Mouse (Mus musculus): ENCODE results near the gene Bcar1. TPM values are rescaled to one million over a fixed set of nuclear protein-coding genes. Genes with fewer than 3 reads are reported as not detected.

Bcar1 gene
- polyA plus RNA-seq, 1 experiment = 20.4 TPM

DNA sequence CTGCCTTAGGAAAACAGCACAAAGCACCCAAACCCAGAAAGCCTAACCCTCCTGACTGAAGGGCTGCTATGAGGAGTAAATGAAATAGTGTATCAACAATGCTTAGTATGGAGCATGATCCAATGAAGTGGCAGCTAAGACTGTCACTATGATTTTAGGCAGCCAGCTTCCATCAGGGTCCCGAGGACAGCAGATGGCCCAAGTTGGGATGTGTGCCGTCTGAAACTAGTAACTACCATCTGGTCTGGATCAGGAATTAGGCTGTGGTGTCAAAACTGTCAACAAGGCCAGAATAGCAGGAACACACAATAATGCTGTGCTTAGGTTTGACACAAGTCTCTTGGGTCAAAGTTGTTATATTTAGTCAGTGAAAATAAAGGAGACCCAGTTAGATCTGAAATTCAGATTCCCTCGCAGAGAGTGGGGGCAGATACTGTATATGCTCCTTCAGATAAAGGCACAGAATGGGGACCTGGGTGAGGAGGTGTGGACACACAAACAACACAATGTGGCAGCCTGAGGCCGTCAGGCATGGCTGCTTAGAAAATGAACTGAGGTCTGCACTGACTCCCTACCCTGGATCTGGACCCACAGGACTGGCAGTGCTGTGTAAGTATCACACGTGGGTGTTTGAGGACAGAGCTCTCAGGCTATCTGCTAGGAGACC lies 27.5 kb upstream of the Bcar1 start:
- TF ChIP-seq POLR2A (IDR thresholded peaks at IDR 0.05; ENCODE audit: low read depth, low read length) = no peak
- TF ChIP-seq CTCF (IDR thresholded peaks at IDR 0.05; ENCODE audit: extremely low read depth, insufficient read depth, insufficient read length, insufficient replicate concordance) = no peak
- Histone ChIP-seq H3K36me3 (ENCODE audit: control insufficient read depth, insufficient read depth, low read length) (peaks cover 6% of the 10 kb centered on the region), H3K4me1 (ENCODE audit: control insufficient read depth, insufficient read depth, insufficient read length) (no peaks in the 10 kb centered on the region), H3K27me3 (ENCODE audit: control insufficient read depth, insufficient read depth, low read length) (no peaks in the 10 kb centered on the region), H3K4me3 (ENCODE audit: extremely low read depth, insufficient read depth, insufficient read length) (no peak overlapping the region), H3K27ac (ENCODE audit: insufficient read depth, low read length) (no peak overlapping the region)
- DNase-seq (ENCODE audit: low read depth in 1 of 2, low spot score in 2 of 2) = no peak
- WGBS = 88% methylated on average over 5 of the region's 5 CpGs

DNA sequence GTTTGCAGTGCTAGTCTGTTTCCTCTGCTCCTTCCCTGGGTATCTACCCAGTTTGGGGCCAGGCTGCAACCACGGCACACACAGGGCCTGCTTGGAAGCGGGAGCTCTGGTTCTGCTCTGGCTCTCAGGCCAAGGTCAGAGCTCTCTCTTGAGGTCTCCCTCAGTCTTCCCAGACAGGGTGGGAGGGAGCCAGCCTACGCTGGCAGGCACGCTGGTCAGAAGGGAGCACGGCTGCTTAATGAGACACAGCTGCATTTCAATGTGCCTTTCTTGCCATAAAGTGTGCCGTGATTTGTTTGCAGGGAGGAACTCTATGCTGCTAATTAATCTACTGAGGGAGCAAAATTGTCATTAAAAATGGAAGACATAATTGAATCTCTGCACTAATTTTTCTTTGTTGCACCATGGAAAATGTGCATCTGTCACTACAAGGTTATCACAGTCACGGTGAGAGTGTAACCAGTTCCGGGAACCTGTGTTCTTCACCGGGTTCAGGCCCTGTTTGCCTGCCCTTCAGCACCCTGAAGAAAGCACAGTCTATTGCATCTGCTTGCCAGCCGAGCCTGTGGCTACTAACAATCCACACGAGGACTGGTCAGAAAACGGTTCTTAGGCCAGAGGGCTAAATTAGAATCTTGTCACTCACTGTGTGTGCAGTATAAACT lies 26.3 kb upstream of the Bcar1 start:
- H3K36me3 ChIP-seq (ENCODE audit: control insufficient read depth, insufficient read depth, low read length) = peaks cover 6% of the 10 kb centered on the region
- no peaks in the 10 kb centered on the region for H3K27me3 ChIP-seq (ENCODE audit: control insufficient read depth, insufficient read depth, low read length)
- H3K4me1 ChIP-seq (ENCODE audit: control insufficient read depth, insufficient read depth, insufficient read length) = no peaks in the 10 kb centered on the region
- no peak for DNase-seq (ENCODE audit: low read depth in 1 of 2, low spot score in 2 of 2)
- no peak overlapping the region for H3K4me3 ChIP-seq (ENCODE audit: extremely low read depth, insufficient read depth, insufficient read length)
- WGBS = 89% methylated on average over 12 of the region's 12 CpGs
- no peak overlapping the region for H3K27ac ChIP-seq (ENCODE audit: insufficient read depth, low read length)
- TF ChIP-seq POLR2A (IDR thresholded peaks at IDR 0.05; ENCODE audit: low read depth, low read length) (no peak), CTCF (IDR thresholded peaks at IDR 0.05; ENCODE audit: extremely low read depth, insufficient read depth, insufficient read length, insufficient replicate concordance) (no peak)

DNA sequence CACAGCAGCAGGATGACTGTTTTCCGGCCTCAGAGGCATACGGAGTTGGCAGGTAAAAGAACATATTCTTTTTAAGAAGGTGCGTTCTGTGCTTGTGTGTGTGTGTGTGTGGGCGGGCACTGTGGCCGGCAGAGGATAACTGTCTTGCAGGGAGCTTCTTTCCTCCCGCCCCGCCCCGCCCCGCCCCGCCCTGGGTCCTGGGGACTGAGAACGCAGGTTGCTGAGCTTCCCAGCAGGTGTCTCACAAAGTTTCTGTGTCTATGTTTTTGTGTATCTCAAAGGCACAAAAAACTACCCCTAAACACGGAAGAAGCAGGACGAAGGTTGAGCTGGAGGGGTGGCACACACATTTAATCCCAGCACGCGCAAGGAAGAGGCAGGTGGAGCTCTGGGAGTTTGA lies 25.7 kb upstream of the Bcar1 start:
- no peaks in the 10 kb centered on the region for H3K4me1 ChIP-seq (ENCODE audit: control insufficient read depth, insufficient read depth, insufficient read length)

GRCm38 (mm10) chr8:111768651-111769050 lies 25.0 kb upstream of the Bcar1 start:
- WGBS = 95% methylated on average over 6 of the region's 6 CpGs
- H3K4me3 ChIP-seq (ENCODE audit: extremely low read depth, insufficient read depth, insufficient read length) = no peak overlapping the region
- H3K4me1 ChIP-seq (ENCODE audit: control insufficient read depth, insufficient read depth, insufficient read length) = no peaks in the 10 kb centered on the region
- TF ChIP-seq POLR2A (IDR thresholded peaks at IDR 0.05; ENCODE audit: low read depth, low read length) = no peak
- peaks cover 6% of the 10 kb centered on the region for H3K36me3 ChIP-seq (ENCODE audit: control insufficient read depth, insufficient read depth, low read length)
- no peak overlapping the region for H3K27ac ChIP-seq (ENCODE audit: insufficient read depth, low read length)
- DNase-seq (ENCODE audit: low read depth in 1 of 2, low spot score in 2 of 2) = no peak
- H3K27me3 ChIP-seq (ENCODE audit: control insufficient read depth, insufficient read depth, low read length) = no peaks in the 10 kb centered on the region

More for the DNA sequence above, 25.7 kb upstream of the Bcar1 start:
- DNase-seq (ENCODE audit: low read depth in 1 of 2, low spot score in 2 of 2) = no peak
- no peaks in the 10 kb centered on the region for H3K27me3 ChIP-seq (ENCODE audit: control insufficient read depth, insufficient read depth, low read length)
- H3K27ac ChIP-seq (ENCODE audit: insufficient read depth, low read length) = no peak overlapping the region
- no peak for TF ChIP-seq CTCF (IDR thresholded peaks at IDR 0.05; ENCODE audit: extremely low read depth, insufficient read depth, insufficient read length, insufficient replicate concordance)
- no peak for TF ChIP-seq POLR2A (IDR thresholded peaks at IDR 0.05; ENCODE audit: low read depth, low read length)
- 85% methylated on average over 15 of the region's 15 CpGs for WGBS
- peaks cover 6% of the 10 kb centered on the region for H3K36me3 ChIP-seq (ENCODE audit: control insufficient read depth, insufficient read depth, low read length)
- H3K4me3 ChIP-seq (ENCODE audit: extremely low read depth, insufficient read depth, insufficient read length) = no peak overlapping the region

DNA sequence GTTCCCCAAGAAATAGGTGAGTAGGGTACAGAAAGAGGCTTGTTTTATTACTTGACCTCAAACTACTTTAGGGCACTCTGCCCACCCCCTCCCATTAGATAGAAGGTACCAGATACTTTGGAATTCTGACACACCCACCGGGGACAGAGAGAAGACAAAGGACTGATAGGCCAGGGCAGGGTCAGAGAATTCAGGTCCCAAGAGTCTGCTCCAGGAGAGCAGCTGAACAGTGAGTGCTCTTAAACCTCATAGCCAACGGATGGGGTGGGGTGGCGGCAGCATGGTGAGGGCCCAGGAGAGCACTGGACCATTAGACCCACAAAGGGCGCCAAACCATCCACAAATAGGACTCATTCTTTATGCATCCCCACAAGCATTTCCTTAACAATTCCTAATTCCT lies 22.0 kb upstream of the Bcar1 start:
- H3K36me3 ChIP-seq (ENCODE audit: control insufficient read depth, insufficient read depth, low read length) = peaks cover 6% of the 10 kb centered on the region
- no peak overlapping the region for H3K27ac ChIP-seq (ENCODE audit: insufficient read depth, low read length)
- no peaks in the 10 kb centered on the region for H3K4me1 ChIP-seq (ENCODE audit: control insufficient read depth, insufficient read depth, insufficient read length)
- DNase-seq (ENCODE audit: low read depth in 1 of 2, low spot score in 2 of 2) = no peak
- no peak overlapping the region for H3K4me3 ChIP-seq (ENCODE audit: extremely low read depth, insufficient read depth, insufficient read length)
- 93% methylated on average over 4 of the region's 4 CpGs for WGBS
- no peaks in the 10 kb centered on the region for H3K27me3 ChIP-seq (ENCODE audit: control insufficient read depth, insufficient read depth, low read length)
- no peak for TF ChIP-seq CTCF (IDR thresholded peaks at IDR 0.05; ENCODE audit: extremely low read depth, insufficient read depth, insufficient read length, insufficient replicate concordance)
- no peak for TF ChIP-seq POLR2A (IDR thresholded peaks at IDR 0.05; ENCODE audit: low read depth, low read length)

DNA sequence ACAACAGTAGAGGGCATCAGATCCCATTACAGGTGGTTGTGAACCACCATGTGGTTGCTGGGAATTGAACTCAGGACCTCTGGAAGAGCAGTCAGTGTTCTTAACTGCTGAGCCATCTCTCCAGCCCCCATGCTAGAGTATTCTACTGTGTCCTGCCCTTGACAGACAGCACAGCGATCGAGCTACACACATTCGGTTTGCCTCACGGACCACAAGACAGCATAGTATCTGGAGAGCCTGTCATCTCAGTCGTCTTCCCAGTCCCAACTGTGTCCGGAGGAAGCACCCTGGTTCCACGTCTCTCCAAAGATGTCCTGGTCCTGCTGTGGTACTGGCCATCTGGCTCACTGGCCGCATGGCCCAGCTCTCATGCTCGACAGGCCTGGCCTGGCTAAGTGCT lies 21.5 kb upstream of the Bcar1 start:
- no peak for TF ChIP-seq CTCF (IDR thresholded peaks at IDR 0.05; ENCODE audit: extremely low read depth, insufficient read depth, insufficient read length, insufficient replicate concordance)
- no peak for DNase-seq (ENCODE audit: low read depth in 1 of 2, low spot score in 2 of 2)
- no peaks in the 10 kb centered on the region for H3K4me1 ChIP-seq (ENCODE audit: control insufficient read depth, insufficient read depth, insufficient read length)
- peaks cover 6% of the 10 kb centered on the region for H3K36me3 ChIP-seq (ENCODE audit: control insufficient read depth, insufficient read depth, low read length)
- H3K4me3 ChIP-seq (ENCODE audit: extremely low read depth, insufficient read depth, insufficient read length) = no peak overlapping the region
- no peak overlapping the region for H3K27ac ChIP-seq (ENCODE audit: insufficient read depth, low read length)
- no peaks in the 10 kb centered on the region for H3K27me3 ChIP-seq (ENCODE audit: control insufficient read depth, insufficient read depth, low read length)
- 93% methylated on average over 9 of the region's 9 CpGs for WGBS

DNA sequence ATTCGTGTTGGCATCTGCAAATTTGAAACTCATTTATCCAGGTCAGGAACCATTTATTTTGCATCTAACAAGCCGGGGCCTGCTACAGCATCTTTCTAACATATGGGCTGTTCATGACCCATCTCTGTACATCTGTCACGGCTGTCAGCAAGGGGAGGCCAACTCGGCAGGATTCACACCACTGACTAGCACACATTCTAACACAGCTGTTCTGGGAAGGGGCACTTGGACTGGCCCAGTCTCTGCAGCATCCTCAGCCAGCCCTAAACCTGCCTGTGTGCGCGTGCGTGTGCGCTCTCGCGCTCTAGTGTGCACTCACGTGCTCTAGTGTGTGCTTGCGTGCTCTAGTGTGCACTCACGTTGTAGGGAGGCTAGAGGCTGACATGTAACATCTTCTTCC lies 17.1 kb upstream of the Bcar1 start:
- TF ChIP-seq CTCF (IDR thresholded peaks at IDR 0.05; ENCODE audit: extremely low read depth, insufficient read depth, insufficient read length, insufficient replicate concordance) = no peak
- TF ChIP-seq POLR2A (IDR thresholded peaks at IDR 0.05; ENCODE audit: low read depth, low read length) = no peak
- no peak for DNase-seq (ENCODE audit: low read depth in 1 of 2, low spot score in 2 of 2)
- Histone ChIP-seq H3K4me3 (ENCODE audit: extremely low read depth, insufficient read depth, insufficient read length) (no peak overlapping the region), H3K4me1 (ENCODE audit: control insufficient read depth, insufficient read depth, insufficient read length) (no peaks in the 10 kb centered on the region), H3K36me3 (ENCODE audit: control insufficient read depth, insufficient read depth, low read length) (no peaks in the 10 kb centered on the region), H3K27me3 (ENCODE audit: control insufficient read depth, insufficient read depth, low read length) (no peaks in the 10 kb centered on the region), H3K27ac (ENCODE audit: insufficient read depth, low read length) (no peak overlapping the region)
- 87% methylated on average over 13 of the region's 13 CpGs for WGBS

All from spleen, adult 2 months (tissue).